Mouse (Mus musculus) megakaryocyte, adult 5-6 weeks (primary cell): Measurements from ENCODE around the gene Dnajc2. TPM values are rescaled to one million over a fixed set of nuclear protein-coding genes. Genes with fewer than 3 reads are reported as not detected.

Experiments used
- total RNA-seq, 2 experiments: library from RNA; stranded (forward) in 1 of 2; stranded (reverse) in 1 of 2; fragments of 153-499, 151-499 nt in 1 of 2; fragments of 221-1000, 200-1000 nt in 1 of 2; gene quantifications; 2 replicates each; pipeline versions ENCODE4 v1.2.3 to v1.2.4; 2015 to 2017

The Dnajc2 gene
- total RNA-seq, 2 experiments from 2014 or later = 64.5 to 85.3 TPM

Other genes starting within 250 kb of the Dnajc2 start
- not detected in 2 replicates for gene Lrrc17, start 241.7 kb downstream of the Dnajc2 start, total RNA-seq (2015)
- not detected in 2 replicates for gene Lrrc17, start 241.7 kb downstream of the Dnajc2 start, total RNA-seq (2017)
- 0.23 TPM in 1 of 2 replicates, not detected in the other for gene Fbxl13, start 139.6 kb downstream of the Dnajc2 start, total RNA-seq (2015)
- gene Fbxl13, start 139.6 kb downstream of the Dnajc2 start, total RNA-seq (2017) = not detected in 2 replicates
- gene Armc10, start 139.4 kb downstream of the Dnajc2 start, total RNA-seq (2015) = 27.5 and 33.1 TPM in 2 replicates
- gene Armc10, start 139.4 kb downstream of the Dnajc2 start, total RNA-seq (2017) = 27.0 and 30.3 TPM in 2 replicates
- 1.7 and 2.1 TPM in 2 replicates for gene Napepld, start 83.9 kb downstream of the Dnajc2 start, total RNA-seq (2015)
- 0.62 and 1.2 TPM in 2 replicates for gene Napepld, start 83.9 kb downstream of the Dnajc2 start, total RNA-seq (2017)
- 57.5 and 62.6 TPM in 2 replicates for gene Pmpcb, start 48.1 kb downstream of the Dnajc2 start, total RNA-seq (2015)
- 64.2 and 65.4 TPM in 2 replicates for gene Pmpcb, start 48.1 kb downstream of the Dnajc2 start, total RNA-seq (2017)
- gene Psmc2, start within 50 bp of the Dnajc2 start, total RNA-seq (2015) = 87.2 and 99.0 TPM in 2 replicates
- gene Psmc2, start within 50 bp of the Dnajc2 start, total RNA-seq (2017) = 71.2 and 76.6 TPM in 2 replicates
- gene Slc26a5, start 80.4 kb upstream of the Dnajc2 start, total RNA-seq (2015) = not detected in 2 replicates
- gene Slc26a5, start 80.4 kb upstream of the Dnajc2 start, total RNA-seq (2017) = not detected in 2 replicates